Mouse (Mus musculus) gastrocnemius, adult 8-10 months (tissue): Measurements from ENCODE around the gene Mycbp2. TPM values are rescaled to one million over a fixed set of nuclear protein-coding genes. Genes with fewer than 3 reads are reported as not detected.

Source experiments
- DNase-seq, 2 experiments: peaks; one replicate each; pipeline ENCODE4 v3.0.0; 2022; ENCODE audit warnings: low spot score in 2 of 2
- total RNA-seq, 4 experiments: library from RNA; stranded (reverse); gene quantifications; 2 replicates each; pipeline ENCODE4 v1.2.4; 2022

Mycbp2 gene
- total RNA-seq, 4 experiments from 2014 or later: 22.6 to 41.3 (median 28.6) TPM

GRCm38 (mm10) chr14:103260437-103260836 is 86.2 kb downstream of the Mycbp2 start:
- DNase-seq: no peak

GRCm38 (mm10) chr14:103258745-103259144 is 87.9 kb downstream of the Mycbp2 start:
- no peak for DNase-seq

GRCm38 (mm10) chr14:103256866-103257265 is 89.7 kb downstream of the Mycbp2 start:
- no peak for DNase-seq

- DNase-seq: no peak
These were observed 92.3 kb downstream of the Mycbp2 start for GRCm38 (mm10) chr14:103254311-103254710.

DNA sequence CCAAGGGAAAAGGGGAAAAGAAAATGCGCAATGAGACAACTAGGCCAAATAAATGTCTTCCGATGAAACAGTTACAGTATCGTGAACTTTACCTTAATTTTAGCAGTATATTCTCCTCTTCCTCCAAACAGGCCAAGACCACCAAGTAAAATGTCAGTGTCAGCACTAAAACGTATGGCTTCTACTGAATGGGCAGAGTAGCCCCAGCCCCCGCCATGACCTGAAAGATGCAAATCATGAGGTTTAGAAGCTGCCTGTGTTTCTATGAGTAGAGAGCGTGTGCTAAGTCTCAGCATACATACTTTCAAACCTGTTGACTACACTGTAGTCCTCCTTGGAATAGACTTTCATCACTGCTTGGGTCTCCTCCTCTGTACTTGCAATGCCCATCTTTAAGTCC is 104.6 kb downstream of the Mycbp2 start:
- DNase-seq: no peak

DNA sequence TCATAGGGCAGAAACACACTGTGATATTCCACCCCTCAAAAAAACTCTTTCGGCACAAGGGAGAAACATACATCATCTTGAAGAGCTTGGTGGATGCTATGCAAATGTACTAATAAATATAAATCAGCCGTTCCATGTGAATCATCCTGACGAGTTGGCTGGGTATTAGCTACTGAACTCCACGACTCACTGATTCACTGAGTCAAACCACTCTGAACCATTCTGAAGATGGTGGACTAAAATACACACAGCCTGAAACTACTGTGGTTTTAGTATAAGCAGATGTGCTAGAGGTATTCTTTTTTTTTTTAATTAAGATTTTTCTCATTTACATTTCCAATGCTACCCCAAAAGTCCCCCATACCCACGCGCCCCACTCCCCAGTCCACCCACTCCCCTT is 111.8 kb downstream of the Mycbp2 start:
- DNase-seq: no peak

DNA sequence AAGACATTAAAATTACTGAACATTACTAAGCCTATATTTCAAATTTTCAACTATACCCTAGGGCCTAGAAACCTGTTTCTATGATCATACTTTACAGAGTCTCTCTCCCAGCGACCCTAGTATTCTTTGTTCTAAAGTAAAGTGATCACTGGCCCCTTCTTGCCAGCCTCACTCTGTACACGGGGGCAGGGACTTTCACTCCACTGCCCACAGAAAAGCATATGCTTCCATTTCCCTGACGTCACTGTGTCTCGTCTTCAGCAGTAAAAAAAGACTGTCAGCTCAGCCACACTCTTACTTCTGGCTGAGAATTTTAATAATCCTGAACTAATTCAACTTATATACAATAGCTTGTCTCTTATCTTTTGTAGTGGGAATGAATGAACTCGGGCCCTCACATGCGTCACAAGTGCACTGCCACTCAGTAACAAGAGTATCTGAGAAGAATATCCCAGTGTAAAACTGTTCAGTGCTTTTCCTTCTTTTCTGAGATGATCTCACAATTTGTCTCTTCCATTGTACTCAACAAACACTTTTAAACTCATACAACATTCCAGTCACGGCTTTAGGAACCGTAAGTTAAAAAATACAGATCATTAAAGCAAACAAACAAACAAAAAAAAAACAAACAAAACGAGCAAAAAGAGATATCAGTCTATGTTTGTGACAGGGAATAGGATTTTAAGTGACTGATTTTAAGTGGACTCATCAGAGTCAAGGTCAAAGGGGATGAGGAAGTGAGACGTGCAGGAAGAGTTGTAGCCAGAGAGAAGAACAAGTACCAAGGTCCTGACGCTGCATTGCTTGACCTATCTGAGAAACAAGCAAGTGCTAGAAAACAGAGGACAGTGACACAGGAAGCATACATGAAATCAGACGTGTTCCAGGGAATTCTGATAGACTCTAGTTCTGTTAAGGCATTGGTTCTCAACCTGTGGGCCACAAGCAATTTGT is 112.7 kb downstream of the Mycbp2 start:
- no peak for DNase-seq

GRCm38 (mm10) chr14:103222356-103222755 is 124.3 kb downstream of the Mycbp2 start:
- no peak for DNase-seq

DNA sequence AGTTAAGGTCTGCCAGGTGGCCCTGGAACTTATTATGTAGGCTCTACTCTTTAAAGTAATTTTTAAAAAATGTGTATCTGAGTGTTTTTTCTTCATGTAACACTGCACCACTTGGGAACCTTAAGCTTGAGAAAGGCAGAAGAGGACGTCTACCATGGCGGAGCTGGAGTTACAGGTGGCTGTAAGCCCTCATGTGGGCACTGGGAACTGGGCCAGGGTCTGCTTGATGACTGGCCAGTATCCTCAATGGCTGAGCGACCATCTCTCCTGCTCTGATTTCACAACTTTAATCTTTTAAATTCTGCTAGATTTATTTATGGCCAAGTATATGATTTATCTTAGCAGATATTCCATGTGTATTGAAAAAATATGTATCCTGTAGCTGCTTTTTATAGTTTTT is 124.9 kb downstream of the Mycbp2 start:
- DNase-seq: no peak

DNA sequence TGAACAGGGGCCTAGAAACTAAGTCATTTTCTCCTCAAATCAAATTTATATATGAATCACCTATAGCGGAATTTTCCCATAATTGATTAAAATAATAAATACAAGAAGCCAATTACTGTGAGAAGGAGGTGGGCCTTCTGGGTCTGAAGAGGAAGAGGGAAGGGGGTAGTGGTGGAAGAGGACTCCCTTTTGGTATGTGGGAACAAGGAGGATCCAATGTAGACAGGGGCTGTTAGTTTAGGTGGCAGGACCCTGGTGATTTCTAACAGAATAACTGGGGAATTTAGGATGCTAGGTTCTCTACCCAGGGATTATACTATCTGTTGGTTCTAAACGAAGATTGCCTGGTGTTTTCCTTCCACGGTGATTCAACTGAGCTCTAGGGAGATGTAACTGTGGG is 130.3 kb downstream of the Mycbp2 start:
- DNase-seq: no peak

DNA sequence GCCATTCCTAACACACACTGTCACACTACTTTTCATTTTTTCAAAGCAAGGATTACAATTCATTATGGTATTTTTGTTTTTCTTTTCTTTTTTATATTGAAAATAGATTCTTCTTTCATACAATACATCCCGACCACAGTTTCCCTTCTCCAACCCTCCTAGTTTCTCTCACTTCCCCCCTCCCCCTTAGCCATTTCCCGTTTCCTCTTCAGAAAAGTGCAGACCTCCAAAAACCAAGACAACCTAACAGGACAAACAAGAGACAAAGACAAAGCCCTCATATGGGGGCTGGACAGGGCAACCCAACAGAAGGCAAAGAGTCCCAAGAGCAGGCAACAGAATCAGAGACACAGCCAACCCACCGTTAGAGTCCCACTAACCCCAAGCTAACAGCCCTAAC is 160.0 kb downstream of the Mycbp2 start:
- no peak for DNase-seq

- DNase-seq: no peak
These were observed 160.5 kb downstream of the Mycbp2 start for GRCm38 (mm10) chr14:103186076-103186475.

DNA sequence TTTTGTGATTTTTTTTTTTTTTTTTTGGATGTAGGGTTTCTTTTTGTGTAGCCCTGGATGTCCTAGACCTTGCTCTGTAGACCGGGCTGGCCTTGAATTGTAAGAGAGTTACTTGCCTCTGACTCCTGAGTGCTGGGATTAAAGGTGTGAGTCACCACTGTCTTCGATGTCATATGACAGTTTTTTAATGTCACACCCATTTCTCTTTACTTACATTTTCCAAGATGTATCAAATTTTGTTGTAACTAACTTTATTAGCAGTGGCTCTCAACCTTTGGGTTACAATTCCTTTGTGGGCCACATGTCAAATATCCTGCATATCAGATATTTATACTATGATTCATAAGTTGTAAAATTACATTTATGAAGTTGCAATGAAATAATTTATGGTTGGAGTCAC is 166.5 kb downstream of the Mycbp2 start:
- no peak for DNase-seq

DNA sequence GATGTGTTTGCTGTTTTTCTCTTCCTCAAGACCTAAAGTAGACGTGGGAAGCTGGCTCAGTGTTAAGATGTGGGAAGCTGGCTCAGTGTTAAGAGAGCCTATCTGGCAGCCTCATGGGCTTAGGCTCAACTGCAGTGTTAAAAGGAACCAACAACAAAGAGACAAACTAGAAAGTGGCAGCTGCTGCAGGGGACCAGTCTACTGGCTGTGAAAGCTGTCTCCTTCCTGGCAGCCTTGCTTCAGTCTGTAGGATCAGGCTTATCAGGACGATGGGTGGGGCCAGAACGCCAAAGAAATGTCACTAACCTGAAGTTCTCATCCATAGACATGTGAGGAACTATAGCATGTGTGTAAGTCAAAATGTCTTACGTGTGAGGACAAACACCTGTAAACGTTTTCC is 183.7 kb downstream of the Mycbp2 start:
- no peak for DNase-seq

DNA sequence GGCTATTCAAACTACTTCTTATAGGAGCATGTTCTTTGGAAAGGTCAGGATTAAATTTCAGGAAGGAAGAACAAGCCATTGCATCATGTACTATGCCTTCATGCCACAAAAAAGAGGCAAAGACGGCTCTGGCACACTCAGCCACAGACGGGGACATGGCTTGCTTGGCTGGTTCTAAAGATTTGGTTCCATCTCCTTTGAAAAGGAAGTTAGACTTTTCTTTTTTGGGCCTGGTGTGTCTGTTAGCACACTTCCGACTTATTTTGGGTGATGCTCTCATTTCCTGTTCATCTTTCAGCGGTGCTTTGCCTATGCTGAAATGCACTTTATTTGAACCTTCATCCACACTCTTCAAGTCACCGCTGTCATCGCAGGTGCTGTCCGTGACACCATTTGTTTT is 190.9 kb downstream of the Mycbp2 start:
- no peak for DNase-seq

DNA sequence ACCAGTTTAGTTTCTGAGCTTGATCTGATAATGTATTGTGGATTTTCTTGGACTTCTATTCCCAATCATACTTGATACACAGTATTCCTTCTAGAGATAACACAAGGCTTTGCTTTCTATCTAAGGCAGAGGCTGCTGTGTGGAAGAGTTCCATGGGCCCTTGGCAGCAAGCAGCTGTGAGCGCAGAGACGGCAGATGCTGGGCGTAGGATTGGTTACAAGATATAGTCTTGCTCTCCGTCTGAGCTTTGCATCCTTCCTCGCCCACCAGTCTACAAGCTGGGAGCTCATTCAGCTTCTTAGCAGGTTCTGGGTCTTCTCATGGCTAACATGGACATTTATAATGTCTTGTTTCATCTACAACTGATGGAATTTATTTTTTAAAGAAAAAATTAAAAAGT is 196.5 kb downstream of the Mycbp2 start:
- no peak for DNase-seq

DNA sequence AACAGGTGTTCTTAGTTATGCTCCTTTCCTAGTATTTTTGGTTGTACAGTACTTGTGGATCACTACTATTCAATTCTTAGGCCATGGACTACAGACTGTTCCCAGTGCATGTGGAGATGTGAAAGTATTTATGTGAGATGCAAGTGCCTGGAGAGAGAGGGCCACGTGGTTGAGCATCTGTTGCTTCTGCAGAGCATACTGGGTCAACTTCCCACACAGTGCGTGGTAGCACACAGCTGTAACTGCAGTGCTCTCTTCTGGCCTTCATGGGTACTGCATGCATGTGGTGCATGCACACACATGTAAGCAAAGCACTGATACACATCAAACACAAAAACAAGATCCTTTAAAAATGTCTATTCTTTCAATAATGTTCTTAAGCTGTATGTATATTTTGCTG is 214.6 kb downstream of the Mycbp2 start:
- peak; percentile 7 to 9 for DNase-seq

DNA sequence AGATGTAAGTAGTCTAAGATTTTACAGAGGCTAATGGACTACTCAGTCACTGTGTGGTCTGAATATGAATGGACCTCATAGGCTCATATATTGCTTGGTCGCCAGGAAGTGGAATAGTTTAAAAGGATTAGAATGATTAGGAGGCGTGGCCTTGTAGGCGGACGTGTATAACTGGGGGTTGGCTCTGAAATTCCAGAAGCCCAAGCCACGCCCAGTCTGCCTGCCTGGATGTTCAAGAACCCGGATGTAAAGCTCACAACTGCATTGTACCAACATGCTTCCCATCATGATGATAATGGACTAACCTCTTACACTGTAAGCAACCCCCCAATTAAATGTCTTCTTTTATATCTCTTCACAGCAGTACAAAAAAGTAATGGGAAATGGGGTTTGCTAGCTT is 220.9 kb downstream of the Mycbp2 start:
- no peak for DNase-seq

GRCm38 (mm10) chr14:103114994-103115670 is 231.5 kb downstream of the Mycbp2 start:
- no peak for DNase-seq

DNA sequence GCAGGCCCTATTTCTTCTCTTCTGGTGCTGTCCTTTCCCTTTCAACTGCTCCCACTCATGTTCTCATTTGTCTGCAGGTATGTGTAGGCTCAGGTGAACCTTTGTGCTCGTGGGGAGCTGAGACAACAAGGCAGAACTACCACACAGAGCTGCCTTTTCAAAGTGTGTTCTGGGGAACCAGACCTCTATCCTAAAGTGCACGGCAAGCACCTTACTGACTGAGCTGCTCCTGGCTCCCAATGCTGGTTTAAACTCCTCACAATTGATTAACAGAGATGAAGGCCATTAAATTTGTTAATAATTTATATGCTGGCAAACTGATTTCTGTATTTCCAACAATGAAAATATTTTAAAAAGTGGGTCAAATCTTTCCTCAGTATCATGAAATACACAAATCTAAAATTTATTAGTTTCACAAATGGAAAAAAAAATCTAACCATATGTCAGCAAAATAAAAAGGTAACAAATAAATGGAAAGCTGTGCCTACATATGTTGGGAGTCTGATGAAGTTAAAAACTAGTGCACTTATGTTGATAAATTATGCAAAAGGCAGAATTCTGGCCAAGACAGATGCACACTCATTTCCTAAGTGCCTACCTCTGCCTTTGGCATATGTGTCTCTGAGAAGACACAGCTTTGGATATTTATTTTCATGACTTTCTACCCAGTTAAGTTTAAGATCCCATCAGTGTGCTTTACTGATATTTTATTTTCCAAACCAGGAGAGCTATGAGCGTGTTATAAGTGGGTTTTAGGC is 233.8 kb downstream of the Mycbp2 start:
- DNase-seq: no peak

DNA sequence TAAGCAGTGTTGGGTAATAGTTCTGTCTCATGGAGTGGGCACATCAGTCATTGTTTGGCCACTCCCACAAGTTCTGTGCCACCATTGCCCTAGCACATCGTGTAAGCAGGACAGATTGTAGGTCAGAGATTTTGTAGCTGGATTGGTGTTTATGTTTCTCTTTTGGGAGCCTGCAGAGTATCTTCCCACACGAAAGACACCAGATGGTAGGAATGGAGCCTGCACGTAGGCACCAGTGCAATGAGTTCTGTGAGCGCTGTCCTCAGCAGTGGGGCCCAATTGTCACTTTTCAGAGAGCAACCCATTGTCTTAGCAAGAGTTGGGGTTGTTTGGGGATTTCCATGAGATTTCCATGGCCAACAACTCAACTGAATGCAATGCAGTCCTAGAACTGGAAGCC is 236.6 kb downstream of the Mycbp2 start:
- no peak for DNase-seq

DNA sequence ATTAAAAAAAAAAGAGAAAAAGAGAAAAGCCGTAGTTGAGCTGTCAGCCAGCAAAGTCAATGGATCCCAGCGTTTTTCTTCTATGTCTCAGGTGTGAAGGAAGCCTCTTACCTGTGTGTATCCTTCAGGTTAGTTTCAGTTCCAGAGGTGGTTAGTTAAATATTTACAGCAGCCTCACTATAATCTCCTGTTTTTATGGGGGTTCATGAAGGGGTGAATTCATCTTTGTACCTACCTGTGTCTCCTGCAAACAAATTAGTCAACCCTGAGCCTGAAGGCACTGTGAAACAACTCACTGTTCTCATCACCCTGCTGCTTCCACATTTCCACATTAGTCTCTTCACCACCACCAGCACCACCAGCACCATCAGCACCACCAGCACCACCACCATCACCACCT is 240.3 kb downstream of the Mycbp2 start:
- DNase-seq: no peak
